Mouse (Mus musculus) cerebellum, adult 2 months (tissue): ENCODE results near the gene Zbtb22.

Experiments used
- CTCF ChIP-seq: fragments of 200-500 bp; IDR thresholded peaks from 2 replicates; pipeline ENCODE4 v1.5.1; 2011; ENCODE audit warnings: low read depth, mild to moderate bottlenecking, control low read depth, low read length, moderate library complexity, borderline replicate concordance; ENCODE audit not compliant: insufficient read depth
- POLR2A ChIP-seq: fragments of 200-500 bp; IDR thresholded peaks from 2 replicates; pipeline ENCODE4 v1.6.1; 2011; ENCODE audit warnings: low read length, control low read depth, borderline replicate concordance; ENCODE audit not compliant: insufficient read depth

DNA sequence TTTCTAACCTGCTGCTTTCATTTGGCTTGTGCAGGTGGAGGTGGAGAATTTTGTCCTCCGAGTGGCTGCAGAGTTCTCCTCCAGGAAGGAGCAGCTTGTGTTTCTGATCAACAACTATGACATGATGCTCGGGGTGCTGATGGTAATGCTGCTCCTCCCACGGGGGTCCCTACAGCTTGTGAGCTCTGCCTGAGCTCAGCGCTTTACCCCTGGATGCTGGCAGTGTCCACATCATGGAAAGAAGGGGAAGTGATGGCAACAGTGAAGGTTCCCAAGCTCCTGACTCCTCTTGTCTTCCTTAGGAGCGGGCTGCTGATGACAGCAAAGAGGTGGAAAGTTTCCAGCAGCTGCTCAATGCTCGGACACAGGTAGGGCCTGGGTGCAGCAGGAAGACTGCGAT lies 47.2 kb downstream of the Zbtb22 start:
- TF ChIP-seq CTCF = no peak
- TF ChIP-seq POLR2A = no peak
